Mouse (Mus musculus) sigmoid colon, adult 10 weeks (tissue): ENCODE results near the gene Sp140. TPM values are rescaled to one million over a fixed set of nuclear protein-coding genes. Genes with fewer than 3 reads are reported as not detected.

Experiments
- polyA plus RNA-seq: library from polyadenylated mRNA; stranded (reverse); fragments of 350-450 nt; fragmentation: Illumina TruSeq; extraction: RNeasy Lipid Tissue Mini Kit (QIAGEN cat#74804); gene quantifications from one replicate; pipeline ENCODE4 v1.2.3, GENCODE M21; 2014; ENCODE audit warnings: low read depth, low replicate concordance

Gene Sp140
- polyA plus RNA-seq: 18.9 TPM

GRCm38 (mm10) chr1:85600078-85600477, at the start of gene Sp140:
Gene Sp140, plus strand, starts transcription at chr1:85600378.

GRCm38 (mm10) chr1:85575376-85575775, 24.8 kb upstream of the Sp140 start, which contains the start of gene G530012D18Rik:
Gene G530012D18Rik, plus strand, starts transcription at chr1:85575676.

GRCm38 (mm10) chr1:85598271-85599012, 1.7 kb upstream of the Sp140 start, which contains the start of gene Sp110:
Gene Sp110, minus strand, starts transcription at chr1:85598817.

GRCm38 (mm10) chr1:85649881-85650280, 49.7 kb downstream of the Sp140 start, which contains the start of gene Sp100:
Gene Sp100, plus strand, starts transcription at chr1:85649988.

Other genes with a start within 250 kb of the Sp140 start
- not detected for gene G530012D18Rik, start 24.7 kb upstream of the Sp140 start, polyA plus RNA-seq
- 10.3 TPM for gene Sp110, start 1.6 kb upstream of the Sp140 start, polyA plus RNA-seq
- gene Sp100, start 49.6 kb downstream of the Sp140 start, polyA plus RNA-seq: 86.2 TPM
- gene A630001G21Rik, start 178.3 kb downstream of the Sp140 start, polyA plus RNA-seq: 12.4 TPM
- gene Cab39, start 193.1 kb downstream of the Sp140 start, polyA plus RNA-seq: 443 TPM